In genomic region chr11:55025896-55026295, GRCm38 (mm10) we compare ENCODE assay signal across 8 mouse cellular contexts. TPM values are rescaled to one million over a fixed set of nuclear protein-coding genes. Genes with fewer than 3 reads are reported as not detected.
DNase-seq lines count a peak whose midpoint lies in the region; ATAC-seq lines count a peak whose summit lies in the region.
"Had no signal": no experiment of that assay in that cellular context is flagged by ENCODE, and none has a peak within 500 bp of the region (broad histone marks: within the 10 kb centered on the region; RNA-seq: fewer than 3 reads in every experiment).

No protein-coding gene starts in this region.

- H3K9me3 ChIP-seq in intestine, embryonic 14.5 days (ENCODE audit: control insufficient read depth, low read length), result no peaks in the 10 kb centered on the region
- no peaks in the 10 kb centered on the region for H3K9me3 ChIP-seq in intestine, embryonic 16.5 days (ENCODE audit: control insufficient read depth, low read length)
- H3K9me3 ChIP-seq in lung, embryonic 16.5 days (ENCODE audit: control insufficient read depth, low read length), result no peaks in the 10 kb centered on the region

- H3K4me2 ChIP-seq in intestine, embryonic 14.5 days (ENCODE audit: low read length), result no peak overlapping the region
- H3K4me2 ChIP-seq in intestine, embryonic 16.5 days (ENCODE audit: low read depth, low read length), result no peak overlapping the region
- no peak overlapping the region for H3K4me2 ChIP-seq in lung, embryonic 16.5 days (ENCODE audit: low read depth, low read length)

- no peak overlapping the region for H3K9ac ChIP-seq in intestine, embryonic 14.5 days (ENCODE audit: low read length)
- H3K9ac ChIP-seq in intestine, embryonic 16.5 days (ENCODE audit: low read depth, low read length), result no peak overlapping the region
- no peak overlapping the region for H3K9ac ChIP-seq in lung, embryonic 16.5 days (ENCODE audit: low read length)

- ATAC-seq in intestine, embryonic 14.5 days (replicated peaks; ENCODE audit: low FRiP score, low TSS enrichment, low read depth), result no peak
- no peak for ATAC-seq in intestine, embryonic 16.5 days
- ATAC-seq in lung, embryonic 16.5 days (ENCODE audit: low read depth), result no peak

- no peak for DNase-seq in intestine, embryonic 14.5 days (ENCODE audit: low spot score)
- peak; percentile 79 for DNase-seq in brain, adult 2 months (ENCODE audit: low read depth, low spot score)
- DNase-seq in cerebellum, adult 9-10 months, result peak; percentile 60
- DNase-seq in Muller cell, postnatal 12 days (ENCODE audit: inconsistent ontology term), result no peak
- DNase-seq in layer of hippocampus, adult 9-10 months (ENCODE audit: low spot score), result no peak

- H3K27me3 ChIP-seq in intestine, embryonic 14.5 days (replicated peaks; ENCODE audit: control insufficient read depth, insufficient read depth, low read length), result no peaks in the 10 kb centered on the region
- H3K27me3 ChIP-seq in intestine, embryonic 16.5 days (replicated peaks; ENCODE audit: control insufficient read depth, insufficient read depth, low read length), result no peaks in the 10 kb centered on the region
- no peaks in the 10 kb centered on the region for H3K27me3 ChIP-seq in lung, embryonic 16.5 days (ENCODE audit: control insufficient read depth, insufficient read depth, low read depth, low read length)

- 86% methylated on average over 4 of the region's 4 CpGs for WGBS in intestine, embryonic 14.5 days
- WGBS in intestine, embryonic 16.5 days, result 83% methylated on average over 4 of the region's 4 CpGs
- 60% methylated on average over 4 of the region's 4 CpGs for WGBS in lung, embryonic 16.5 days

- H3K36me3 ChIP-seq in intestine, embryonic 14.5 days (ENCODE audit: control insufficient read depth, insufficient read depth, low read length), result peaks cover 21% of the 10 kb centered on the region
- H3K36me3 ChIP-seq in intestine, embryonic 16.5 days (ENCODE audit: control insufficient read depth, insufficient read depth, low read length), result no peaks in the 10 kb centered on the region
- H3K36me3 ChIP-seq in lung, embryonic 16.5 days (ENCODE audit: control insufficient read depth, insufficient read depth, low read length), result no peaks in the 10 kb centered on the region

- peaks cover 95% of the 10 kb centered on the region for H3K4me1 ChIP-seq in intestine, embryonic 14.5 days (replicated peaks; ENCODE audit: control insufficient read depth, insufficient read depth, low read length)
- H3K4me1 ChIP-seq in intestine, embryonic 16.5 days (ENCODE audit: control insufficient read depth, insufficient read depth, low read length), result peaks cover 79% of the 10 kb centered on the region
- H3K4me1 ChIP-seq in lung, embryonic 16.5 days (replicated peaks; ENCODE audit: control insufficient read depth, insufficient read depth, low read length), result peaks cover 90% of the 10 kb centered on the region

- peak overlapping the region; percentile 6; the same call in 1 of the 2 replicates for H3K27ac ChIP-seq in intestine, embryonic 14.5 days (ENCODE audit: low read depth)
- no peak overlapping the region for H3K27ac ChIP-seq in intestine, embryonic 16.5 days (ENCODE audit: low read length)
- H3K27ac ChIP-seq in lung, embryonic 16.5 days (ENCODE audit: low read length), result peak overlapping the region; percentile 85

- no peak overlapping the region for H3K4me3 ChIP-seq in intestine, embryonic 14.5 days (ENCODE audit: low read depth, low read length)
- H3K4me3 ChIP-seq in intestine, embryonic 16.5 days (ENCODE audit: low read length), result no peak overlapping the region
- no peak overlapping the region for H3K4me3 ChIP-seq in lung, embryonic 16.5 days (ENCODE audit: low read length)
- H3K4me3 ChIP-seq: erythroblast, embryonic 14.5 days had no signal

RNA-seq across cellular contexts. Expression of gene Anxa6, which starts 7.3 kb away (rescaled TPM):
- polyA plus RNA-seq in intestine, embryonic 14.5 days (2014; fragmentation: Nextera tagmentation; extraction: Ambion mirVana), result 327 and 365 TPM in 2 replicates
- polyA plus RNA-seq in intestine, embryonic 16.5 days (2015; fragmentation: Nextera tagmentation; extraction: Ambion mirVana), result 235 and 247 TPM in 2 replicates
- polyA plus RNA-seq in lung, embryonic 16.5 days (2015; fragmentation: Nextera tagmentation; extraction: Ambion mirVana), result 406 and 415 TPM in 2 replicates

RNA-seq across cellular contexts. Expression of gene Ccdc69, which starts 52.0 kb away (rescaled TPM):
- 3.0 and 3.1 TPM in 2 replicates for polyA plus RNA-seq in intestine, embryonic 14.5 days (2014; fragmentation: Nextera tagmentation; extraction: Ambion mirVana)
- 2.3 and 3.0 TPM in 2 replicates for polyA plus RNA-seq in intestine, embryonic 16.5 days (2015; fragmentation: Nextera tagmentation; extraction: Ambion mirVana)
- polyA plus RNA-seq in lung, embryonic 16.5 days (2015; fragmentation: Nextera tagmentation; extraction: Ambion mirVana), result 3.5 and 3.8 TPM in 2 replicates
- polyA plus RNA-seq: erythroblast, embryonic 14.5 days had no signal

Comparison
In these comparisons a context has a peak if more than half of its experiments do, and no peak if none do; other contexts are left out.
1. DNase-seq: peak in brain, adult 2 months (single experiment) and cerebellum, adult 9-10 months (single experiment); none in intestine, embryonic 14.5 days (single experiment), Muller cell, postnatal 12 days (single experiment) and layer of hippocampus, adult 9-10 months (single experiment).